Mouse (Mus musculus) right cerebral cortex, postnatal 10 days (tissue): ENCODE measurements at regions not wholly inside any gene's neighbourhood (a gene's known extent, or its start where the extent isn't known, plus 50 kb on each side); places are given as distances from the start of the nearest gene placed in this dataset.
"Not testable (repeated sequence)": the region's sequence is repeated elsewhere in the genome, so short reads cannot be mapped to it uniquely, and the experiment has no call there.

Experiments used
- DNase-seq, 2 experiments: peaks; one replicate each; pipeline ENCODE4 v3.0.0; 2021; ENCODE audit warnings: low spot score in 2 of 2

DNA sequence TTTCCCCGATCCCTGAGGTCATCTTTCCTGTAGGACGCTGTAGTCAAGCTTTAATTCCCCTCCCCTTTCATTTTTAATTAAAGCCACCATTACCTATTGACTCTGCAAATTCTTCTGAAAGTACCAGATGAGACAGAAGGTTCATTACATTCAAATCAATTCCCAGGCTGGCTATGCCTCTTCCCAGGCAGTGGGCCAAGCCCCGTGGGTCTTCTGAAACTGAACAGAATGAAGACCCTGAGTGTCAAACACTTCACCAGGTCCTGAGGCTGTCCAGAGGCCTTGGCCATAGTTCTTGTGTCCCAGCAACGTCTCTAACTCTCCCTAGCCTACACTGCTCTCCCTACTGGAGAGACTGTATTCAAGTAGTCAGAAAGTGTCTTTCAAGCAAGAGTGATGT is 607.4 kb downstream of the Pdcd6ip start:
- DNase-seq = no peak

- DNase-seq = not testable (repeated sequence)
Measured at GRCm38 (mm10) chr9:113095421-113095820, 612.6 kb downstream of the Pdcd6ip start.

DNA sequence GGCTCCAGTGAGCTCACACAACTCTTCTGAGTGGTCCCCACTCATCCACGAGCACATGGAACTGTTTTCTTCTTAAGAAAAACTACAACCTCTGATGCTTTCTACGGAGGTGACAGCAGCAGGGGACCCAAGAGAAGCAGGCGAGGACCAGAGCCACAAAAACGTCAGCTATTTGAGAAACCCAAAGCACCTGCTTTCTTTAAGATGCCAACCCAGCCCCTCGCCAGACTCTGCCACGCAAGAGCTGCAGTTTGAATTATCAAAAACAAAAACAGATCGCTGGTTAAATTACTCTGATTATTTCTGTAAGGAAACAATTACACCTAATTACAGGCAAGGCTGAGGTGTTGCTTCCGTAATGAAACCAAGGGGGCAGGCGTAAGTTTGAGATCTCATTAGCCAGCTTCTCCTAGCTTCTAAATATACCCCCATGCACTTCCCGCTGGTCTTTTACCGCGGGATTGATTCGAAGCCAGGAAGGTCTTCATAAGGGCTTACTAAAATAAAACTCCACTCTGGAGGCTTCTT is 614.1 kb downstream of the Pdcd6ip start:
- DNase-seq = no peak

DNA sequence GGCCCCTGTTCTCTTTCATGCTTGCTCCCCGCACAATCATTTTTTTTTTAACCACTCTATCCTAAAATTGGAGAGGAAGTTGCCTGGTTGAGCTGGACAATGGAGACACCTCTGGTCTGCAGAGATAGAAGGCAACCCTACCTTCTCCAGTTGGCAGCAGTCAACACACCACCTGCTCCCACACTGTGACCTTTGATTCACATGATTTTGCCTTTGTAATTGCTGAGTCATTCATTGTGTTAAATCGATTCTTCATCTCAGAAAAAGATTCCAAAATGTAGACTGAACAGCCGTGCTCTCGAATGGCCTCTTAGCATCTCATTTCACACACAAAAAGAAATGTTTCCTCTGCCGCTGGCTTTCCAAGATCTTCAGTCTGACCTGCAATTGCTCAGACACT is 616.2 kb downstream of the Pdcd6ip start:
- DNase-seq = no peak

GRCm38 (mm10) chr9:113087786-113088185 is 620.3 kb downstream of the Pdcd6ip start:
- peak; percentile 73 to 74 for DNase-seq

GRCm38 (mm10) chr9:113085281-113085810 is 622.7 kb downstream of the Pdcd6ip start:
- peak; percentile 64 to 65 for DNase-seq

DNA sequence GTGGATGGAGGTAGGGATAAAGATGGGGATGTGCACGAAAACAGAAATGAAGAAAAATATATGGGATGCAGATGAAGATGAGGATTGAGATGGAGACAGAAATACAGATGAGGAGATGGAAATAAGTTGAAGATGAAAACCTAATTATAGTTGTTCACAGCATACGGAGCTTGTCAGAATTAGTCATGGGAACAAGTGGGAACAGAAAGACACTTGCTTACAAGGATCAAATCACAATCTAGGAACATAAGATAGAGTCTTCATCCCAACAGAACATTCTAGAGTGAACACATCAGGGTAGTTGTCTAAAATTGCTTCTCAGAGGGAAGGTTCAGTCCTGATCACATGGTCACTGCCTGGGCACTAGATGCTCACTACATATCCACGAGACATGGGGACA is 633.2 kb downstream of the Pdcd6ip start:
- no peak for DNase-seq

DNA sequence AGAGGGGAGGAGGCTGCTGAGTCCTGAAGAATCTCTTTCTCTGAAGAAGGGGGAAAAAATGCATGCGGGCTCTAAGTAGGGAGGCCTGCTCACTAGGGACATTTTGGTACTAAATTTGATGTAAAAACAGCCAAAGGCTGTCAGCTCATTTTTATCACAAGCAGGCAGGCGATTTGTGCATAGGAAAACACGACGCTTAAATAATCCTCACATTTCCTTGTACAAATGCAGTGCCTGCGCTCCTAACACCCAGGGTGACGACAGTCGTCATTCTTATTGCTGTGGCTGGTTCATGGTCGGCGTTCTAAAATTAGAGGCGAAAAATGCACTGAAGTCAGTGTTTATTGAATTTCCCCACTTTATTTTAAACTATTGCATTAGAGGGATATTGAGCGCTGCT is 650.6 kb downstream of the Pdcd6ip start:
- peak in 1 of 2 experiments; percentile 51 for DNase-seq

- no peak for DNase-seq
Measured at GRCm38 (mm10) chr9:113044556-113045178, 663.4 kb downstream of the Pdcd6ip start.

DNA sequence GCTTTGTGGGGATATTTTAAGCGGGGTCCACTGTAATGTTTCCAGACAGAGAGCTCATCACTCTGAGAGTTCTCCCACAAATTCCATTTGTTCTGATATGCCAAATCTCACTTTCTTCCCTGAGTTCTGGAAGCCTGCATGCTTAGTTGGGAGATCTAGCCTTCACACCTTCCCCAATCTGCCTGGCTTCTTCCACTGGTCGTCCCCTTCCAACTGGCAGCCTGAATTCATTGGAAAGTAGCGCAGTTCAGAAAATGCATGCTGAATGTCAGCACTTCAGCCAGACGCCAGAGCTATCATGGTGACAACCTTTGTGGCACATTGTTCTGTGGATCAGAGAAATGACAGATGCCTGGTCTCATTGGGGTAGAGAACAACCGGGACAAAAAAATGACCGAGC is 667.2 kb downstream of the Pdcd6ip start:
- no peak for DNase-seq

- no peak for DNase-seq
Measured at GRCm38 (mm10) chr9:113033996-113034395, 674.1 kb downstream of the Pdcd6ip start.

GRCm38 (mm10) chr9:113029091-113029490 is 679.0 kb downstream of the Pdcd6ip start:
- no peak for DNase-seq

DNA sequence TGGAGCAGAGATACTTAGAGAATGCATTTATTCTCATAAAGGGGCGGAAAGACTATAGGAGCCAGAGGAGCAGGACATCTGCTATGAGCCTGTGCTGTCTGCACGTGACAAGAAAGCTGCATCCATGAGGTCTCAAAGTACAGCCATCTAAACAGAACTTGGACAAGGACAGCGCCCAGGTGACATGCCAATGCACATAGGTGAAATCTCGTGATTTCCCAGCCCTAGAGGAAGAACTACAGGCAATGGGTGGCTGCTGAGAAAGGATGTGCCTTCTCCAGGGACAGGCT is 681.2 kb downstream of the Pdcd6ip start:
- DNase-seq = peak; percentile 37 to 76

- peak; percentile 47 to 50 for DNase-seq
Measured at GRCm38 (mm10) chr9:113026096-113026903, 681.8 kb downstream of the Pdcd6ip start.

DNA sequence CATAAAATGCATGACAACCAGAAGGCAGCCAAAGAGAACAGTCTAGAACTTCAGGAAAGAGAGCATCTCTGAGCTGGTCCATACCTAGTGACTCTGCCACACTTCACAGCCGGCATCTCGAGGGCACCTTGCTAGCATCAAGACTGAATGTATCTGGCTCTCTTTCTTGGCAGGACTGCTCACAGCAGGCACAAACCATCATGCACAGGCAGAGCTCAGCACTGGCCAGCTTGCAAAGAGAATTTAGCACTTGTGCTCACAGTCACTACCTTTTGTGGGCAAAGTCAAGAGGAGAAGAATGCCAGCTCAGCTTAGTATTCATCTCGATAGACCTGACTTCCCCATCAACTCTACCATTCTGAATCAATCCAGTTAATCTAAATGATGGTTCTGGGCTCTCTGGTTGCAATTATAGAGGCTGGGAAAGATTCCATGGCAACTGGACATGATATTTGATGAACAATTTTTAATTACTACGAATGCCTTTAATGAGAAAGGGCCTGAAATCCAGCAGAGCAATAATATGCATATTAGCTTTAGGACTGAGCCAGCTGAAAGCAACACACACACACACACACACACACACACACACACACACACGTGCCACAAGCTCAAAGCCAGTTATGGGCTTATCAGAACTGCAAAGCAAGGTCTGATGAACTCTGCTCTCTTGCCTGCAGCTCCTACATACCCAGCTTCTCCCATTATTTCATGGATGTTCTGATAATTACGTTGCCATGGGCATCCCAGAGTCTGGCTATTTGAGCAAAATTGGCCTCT is 686.0 kb downstream of the Pdcd6ip start:
- DNase-seq = no peak

DNA sequence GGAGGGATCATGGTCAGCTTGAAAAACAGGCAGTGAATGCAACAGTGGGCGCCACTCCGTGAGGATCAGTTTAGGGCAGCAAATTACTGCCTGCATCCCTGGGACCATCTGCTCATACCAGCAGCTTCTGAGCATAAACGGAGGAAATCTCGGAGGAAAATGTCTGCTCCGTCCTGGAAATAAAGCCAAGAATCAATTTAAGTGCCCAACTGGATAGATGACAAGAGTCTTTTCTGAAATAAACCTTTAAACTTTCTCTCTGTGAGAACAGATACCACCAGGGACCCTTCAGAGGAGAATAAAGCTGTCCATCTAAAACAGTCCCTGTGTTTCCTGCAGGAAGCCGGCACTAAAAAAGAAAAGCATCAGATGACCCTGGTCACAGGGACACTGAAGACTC is 688.5 kb downstream of the Pdcd6ip start:
- DNase-seq = peak; percentile 50 to 74

DNA sequence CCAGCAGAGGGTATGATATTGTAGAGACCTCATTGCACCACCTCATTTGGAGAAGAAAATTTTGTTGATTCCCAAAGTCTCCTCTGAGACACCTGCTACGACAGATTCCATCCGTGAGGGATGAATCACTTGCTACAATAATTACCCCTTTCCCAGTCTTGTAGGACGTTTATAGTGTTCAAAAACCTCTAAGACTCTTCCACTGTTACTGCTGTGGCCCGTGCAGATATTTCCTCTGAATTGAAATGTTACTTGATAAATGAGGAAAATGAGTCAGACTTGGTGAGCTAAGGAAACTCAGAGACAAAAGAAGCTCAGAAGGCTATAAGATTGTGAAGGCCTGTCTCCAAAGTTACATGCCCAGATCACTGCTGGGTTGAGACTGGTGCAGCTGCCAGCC is 700.0 kb downstream of the Pdcd6ip start:
- no peak for DNase-seq

DNA sequence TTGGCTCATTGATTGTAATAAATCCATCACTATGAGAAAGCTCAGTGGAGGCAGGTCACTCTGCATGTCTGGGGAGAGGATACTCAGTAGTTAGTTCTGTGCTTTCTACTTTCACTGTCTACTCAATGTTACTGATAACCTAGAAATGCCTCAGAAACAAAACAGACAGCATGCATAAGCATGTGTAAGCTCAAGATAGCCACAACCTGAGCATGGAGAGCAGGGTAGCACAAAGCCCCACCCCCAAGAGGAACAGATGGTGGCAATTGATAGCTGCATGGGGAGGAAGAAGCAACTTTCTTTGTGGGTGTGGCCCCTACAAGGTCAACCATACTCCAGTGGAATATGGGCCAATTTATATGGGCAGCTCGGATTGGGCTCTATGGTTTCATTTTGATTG is 711.9 kb downstream of the Pdcd6ip start:
- DNase-seq = no peak

DNA sequence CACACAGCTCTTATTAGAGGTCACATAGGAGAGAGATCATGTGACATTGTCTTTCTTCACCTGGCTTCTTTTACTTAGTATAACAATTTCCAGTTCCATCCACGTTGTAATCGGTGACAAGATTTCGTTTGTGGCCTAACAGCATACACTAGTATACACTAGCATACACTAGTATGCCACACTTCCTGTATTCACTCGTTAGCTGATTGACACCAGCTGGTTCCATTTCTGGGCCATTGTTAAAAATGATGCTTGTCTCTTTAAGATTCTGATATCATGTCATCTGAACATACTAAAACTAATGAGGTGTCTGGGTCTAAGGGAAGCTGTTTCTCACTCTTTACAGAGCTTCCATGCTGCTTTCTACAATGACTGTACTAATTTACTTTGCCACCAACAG is 713.3 kb downstream of the Pdcd6ip start:
- DNase-seq = no peak

DNA sequence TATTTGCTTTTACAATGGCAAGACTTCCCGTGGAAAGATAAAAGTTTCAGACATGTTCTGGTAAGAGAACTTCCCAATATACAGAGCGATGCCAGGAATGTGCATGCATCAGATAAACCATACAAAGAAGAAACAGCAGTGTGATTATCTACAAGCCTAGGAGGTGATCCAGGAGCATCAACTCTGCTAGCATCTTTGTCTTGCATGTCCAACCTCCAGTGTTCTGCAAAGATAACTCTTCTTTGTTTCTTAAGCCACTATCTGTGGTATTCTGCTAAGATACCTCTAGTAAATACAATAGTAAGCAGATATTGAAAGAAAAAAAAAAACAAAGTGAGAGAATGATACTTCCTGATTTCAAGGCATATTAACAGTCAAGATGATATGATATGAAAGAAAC is 714.4 kb downstream of the Pdcd6ip start:
- no peak for DNase-seq

DNA sequence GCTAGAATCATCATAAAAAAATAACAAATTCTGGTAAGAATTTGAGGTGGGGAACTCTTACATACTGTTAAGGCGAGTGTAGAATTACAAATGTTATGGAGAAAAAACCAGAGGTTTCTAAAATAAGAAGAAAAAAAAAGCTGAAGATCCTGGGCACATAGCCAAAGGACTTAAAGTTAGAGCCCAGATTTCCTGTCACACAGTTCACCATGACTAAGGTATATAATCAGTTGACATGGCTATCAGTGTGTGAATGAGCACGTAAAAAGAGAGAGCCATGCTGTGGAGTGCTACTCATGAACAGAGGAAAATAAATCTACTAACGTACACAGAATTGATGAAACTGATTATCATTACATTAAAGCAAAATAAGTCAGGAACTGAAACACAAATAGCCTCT is 715.1 kb downstream of the Pdcd6ip start:
- DNase-seq = no peak

- DNase-seq = no peak
Measured at GRCm38 (mm10) chr9:112983353-112983752, 724.7 kb downstream of the Pdcd6ip start.
